Mouse (Mus musculus): ENCODE results near the gene H2afv.

DNA sequence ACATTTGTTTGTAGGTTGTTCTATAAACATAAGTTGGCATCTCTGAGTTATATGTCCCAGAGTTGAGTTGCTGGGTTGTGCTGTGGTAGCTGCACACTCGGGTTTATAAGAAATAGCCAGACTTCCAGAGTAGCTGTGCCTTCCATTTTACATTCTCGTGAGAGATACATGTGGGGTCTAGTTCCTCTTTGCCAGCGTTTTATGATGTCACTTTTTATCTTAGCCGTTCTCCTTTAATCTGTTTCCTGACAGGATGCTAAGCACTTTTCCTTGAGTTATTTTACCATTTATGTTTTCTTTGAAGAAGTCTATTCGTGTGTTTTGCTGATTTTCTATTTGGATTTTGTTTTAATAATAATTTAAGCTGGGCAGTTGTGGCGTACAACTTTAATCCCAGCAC lies 51.4 kb downstream of the H2afv start:
- no peak for TF ChIP-seq POLR2A (IDR thresholded peaks at IDR 0.05; ENCODE audit: extremely low read depth, insufficient read depth, low read length)
- no peak for TF ChIP-seq CTCF (IDR thresholded peaks at IDR 0.05; ENCODE audit: low read depth, low read length)

Measured in liver, adult 2 months (tissue).